Mouse (Mus musculus): ENCODE measurements around the gene Gas2l3. TPM values are rescaled to one million over a fixed set of nuclear protein-coding genes. Genes with fewer than 3 reads are reported as not detected.
A peak's percentile ranks its signal among the peaks of the same experiment; 100 is the strongest.

Gene Gas2l3
- total RNA-seq, 2 experiments from 2014 or later: 2.1 to 2.3 TPM

DNA sequence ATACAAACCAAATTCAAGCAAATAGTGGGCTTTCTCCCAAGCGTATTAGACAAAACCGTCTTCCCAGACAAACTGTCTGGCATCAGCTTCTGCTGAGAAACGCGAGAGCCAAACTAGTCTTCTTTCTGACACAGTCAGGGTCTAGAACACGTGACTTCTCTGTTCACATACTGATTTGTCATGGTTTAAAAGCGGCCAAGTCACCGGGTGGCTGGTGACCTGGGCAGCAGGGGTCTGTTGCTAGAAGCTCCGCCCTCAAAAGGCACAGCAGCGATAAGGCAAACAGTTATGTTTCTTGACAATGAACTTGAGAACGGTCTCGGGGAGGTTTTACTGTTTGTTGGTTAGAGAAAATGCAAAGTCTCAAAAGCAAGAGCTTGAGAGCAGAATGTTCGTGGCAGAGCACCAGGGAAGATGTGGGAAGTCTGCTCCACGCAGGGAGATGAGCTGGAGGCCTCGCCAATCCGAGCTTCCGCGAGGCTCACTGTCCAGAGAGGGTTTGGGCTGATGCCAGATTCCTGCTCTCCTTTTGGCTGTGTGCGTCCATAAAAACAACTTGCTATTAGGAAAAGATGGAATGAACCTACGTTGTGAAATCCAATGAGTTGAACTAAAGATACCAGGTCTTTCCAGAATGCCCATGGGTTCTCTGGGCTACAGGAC is 43.0 kb downstream of the Gas2l3 start:
- peak; percentile 16 to 47 for DNase-seq (ENCODE audit: low spot score in 2 of 2)

- DNase-seq (ENCODE audit: low spot score in 2 of 2): peak in 1 of 2 experiments; percentile 24
Measured at GRCm38 (mm10) chr10:89395823-89396222, 47.9 kb downstream of the Gas2l3 start.

DNA sequence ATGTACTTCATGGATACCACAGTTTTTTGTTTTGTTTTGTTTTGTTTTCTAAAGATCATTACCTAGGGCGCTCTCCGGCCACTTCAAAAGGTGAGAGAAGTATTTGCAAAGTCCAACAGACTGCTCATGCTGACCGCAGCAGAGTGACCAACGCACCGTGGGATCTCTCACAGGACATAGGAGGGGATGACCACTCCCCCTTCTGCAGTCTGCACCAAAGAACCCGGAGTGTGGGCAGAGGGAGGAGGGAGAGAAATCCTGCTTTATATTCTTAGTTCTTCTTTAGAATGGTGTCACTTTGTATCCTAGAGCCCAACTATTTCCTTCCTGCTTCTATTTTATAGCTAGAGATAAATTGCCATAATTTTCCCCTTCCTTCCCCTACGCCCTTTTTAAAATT is 48.4 kb downstream of the Gas2l3 start:
- DNase-seq (ENCODE audit: low spot score in 2 of 2): no peak

GRCm38 (mm10) chr10:89392687-89393086 is 51.1 kb downstream of the Gas2l3 start:
- no peak for DNase-seq (ENCODE audit: low spot score in 2 of 2)

GRCm38 (mm10) chr10:89391571-89392163 is 52.1 kb downstream of the Gas2l3 start:
- DNase-seq (ENCODE audit: low spot score in 2 of 2): no peak

- DNase-seq (ENCODE audit: low spot score in 2 of 2): no peak
Measured at GRCm38 (mm10) chr10:89386461-89386860, 57.3 kb downstream of the Gas2l3 start.

- peak; percentile 82 for DNase-seq (ENCODE audit: low spot score in 2 of 2)
Measured at GRCm38 (mm10) chr10:89383462-89383861, 60.3 kb downstream of the Gas2l3 start.

GRCm38 (mm10) chr10:89377750-89378149 is 66.0 kb downstream of the Gas2l3 start:
- no peak for DNase-seq (ENCODE audit: low spot score in 2 of 2)

DNA sequence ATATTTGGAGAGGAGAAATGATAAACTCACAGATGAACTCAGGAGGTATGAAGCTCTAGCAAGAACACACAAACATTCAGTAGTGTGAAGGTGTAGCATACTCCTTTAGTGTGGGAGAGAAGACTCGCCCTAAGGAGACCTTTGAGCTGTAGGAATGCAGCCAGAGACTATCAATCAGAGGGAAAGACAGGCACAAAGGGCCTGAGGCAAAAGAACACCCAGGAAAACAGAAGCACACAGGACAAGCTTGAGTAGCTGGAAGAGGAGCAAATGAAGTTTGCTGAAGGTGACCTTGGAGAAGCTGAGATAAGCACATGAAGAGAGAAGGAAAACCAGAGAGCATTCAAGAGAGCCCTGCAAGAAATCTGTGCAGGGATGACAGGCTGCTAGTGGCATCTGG is 73.7 kb downstream of the Gas2l3 start:
- DNase-seq (ENCODE audit: low spot score in 2 of 2): no peak

DNA sequence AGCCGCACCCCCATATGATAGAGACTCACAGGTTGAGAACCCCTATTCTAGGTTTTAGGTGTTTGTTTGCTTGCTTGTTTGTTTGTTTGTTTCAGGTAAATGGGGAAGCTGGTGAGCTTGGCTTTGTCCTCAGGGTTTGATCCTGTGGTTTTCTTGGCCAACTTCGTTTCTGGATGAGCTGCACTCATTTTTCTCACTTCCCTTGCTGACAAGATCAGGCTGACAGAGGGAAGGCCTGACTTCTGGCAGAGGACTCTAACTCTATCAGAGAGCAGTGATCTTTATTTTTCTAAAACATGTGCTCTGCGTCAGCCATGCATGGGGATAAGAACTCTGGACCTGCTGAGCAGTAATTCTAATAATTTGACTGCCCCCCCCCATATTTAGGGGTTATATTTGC is 84.8 kb downstream of the Gas2l3 start:
- DNase-seq (ENCODE audit: low spot score in 2 of 2): no peak

Other genes starting within 250 kb of the Gas2l3 start
- gene Ano4, start 99.2 kb downstream of the Gas2l3 start, total RNA-seq (2021): 10 to 100 TPM; 18.3 to 19.1 TPM
- under 1 TPM in 1 of 2 experiments, not detected in 1; 0.21 TPM for gene Nr1h4, start 89.6 kb upstream of the Gas2l3 start, total RNA-seq (2021)
- gene Slc17a8, start 177.3 kb upstream of the Gas2l3 start, total RNA-seq (2021): 1 to 10 TPM; 2.3 to 2.8 TPM
- 10 to 100 TPM; 32.2 to 34.6 TPM for gene Scyl2, start 242.3 kb upstream of the Gas2l3 start, total RNA-seq (2021)

Measured in left cerebral cortex, adult 18-20 months (tissue).